17 mouse cellular contexts compared by ENCODE assay signal in genomic region chr15:53001964-53002363, GRCm38 (mm10).
"Had no signal": no experiment of that assay in that cellular context is flagged by ENCODE, and none has a peak within 500 bp of the region (broad histone marks: within the 10 kb centered on the region; RNA-seq: fewer than 3 reads in every experiment).

No protein-coding gene starts in this region.

- H3K27ac ChIP-seq: limb, embryonic 12.5 days; limb, embryonic 15.5 days; liver, embryonic 15.5 days; macrophage; midbrain, embryonic 12.5 days; midbrain, embryonic 15.5 days; stomach, embryonic 15.5 days had no signal

- ATAC-seq: intestine, postnatal 0 days; midbrain, embryonic 15.5 days had no signal

- H3K4me3 ChIP-seq: limb, embryonic 12.5 days; limb, embryonic 15.5 days; liver, embryonic 15.5 days; midbrain, embryonic 12.5 days; midbrain, embryonic 15.5 days; stomach, embryonic 15.5 days had no signal

- H3K9ac ChIP-seq: limb, embryonic 12.5 days; limb, embryonic 15.5 days; liver, embryonic 15.5 days; midbrain, embryonic 12.5 days; midbrain, embryonic 15.5 days; stomach, embryonic 15.5 days had no signal

- H3K4me1 ChIP-seq: limb, embryonic 12.5 days; limb, embryonic 15.5 days; liver, embryonic 15.5 days; midbrain, embryonic 12.5 days; midbrain, embryonic 15.5 days; stomach, embryonic 15.5 days had no signal

- H3K36me3 ChIP-seq: limb, embryonic 12.5 days; limb, embryonic 15.5 days; liver, embryonic 15.5 days; midbrain, embryonic 12.5 days; midbrain, embryonic 15.5 days; stomach, embryonic 15.5 days had no signal

- H3K9me3 ChIP-seq: limb, embryonic 12.5 days; limb, embryonic 15.5 days; liver, embryonic 15.5 days; midbrain, embryonic 12.5 days; midbrain, embryonic 15.5 days; stomach, embryonic 15.5 days had no signal

- H3K4me2 ChIP-seq: limb, embryonic 12.5 days; limb, embryonic 15.5 days; liver, embryonic 11.5 days; liver, embryonic 15.5 days; midbrain, embryonic 12.5 days; midbrain, embryonic 15.5 days; stomach, embryonic 15.5 days had no signal

- DNase-seq: kidney, adult 2 months; kidney, postnatal 10 days; kidney, postnatal 36 days; lung, adult 18-20 months; right cerebral cortex, postnatal 14 days; right cerebral cortex, postnatal 4 days; spleen, adult 18-20 months; thymus, postnatal 25 days had no signal

- H3K27me3 ChIP-seq: limb, embryonic 15.5 days; liver, embryonic 15.5 days; midbrain, embryonic 12.5 days; midbrain, embryonic 15.5 days; stomach, embryonic 15.5 days had no signal
